Mouse (Mus musculus): Measurements from ENCODE around the gene Sntb2.

DNA sequence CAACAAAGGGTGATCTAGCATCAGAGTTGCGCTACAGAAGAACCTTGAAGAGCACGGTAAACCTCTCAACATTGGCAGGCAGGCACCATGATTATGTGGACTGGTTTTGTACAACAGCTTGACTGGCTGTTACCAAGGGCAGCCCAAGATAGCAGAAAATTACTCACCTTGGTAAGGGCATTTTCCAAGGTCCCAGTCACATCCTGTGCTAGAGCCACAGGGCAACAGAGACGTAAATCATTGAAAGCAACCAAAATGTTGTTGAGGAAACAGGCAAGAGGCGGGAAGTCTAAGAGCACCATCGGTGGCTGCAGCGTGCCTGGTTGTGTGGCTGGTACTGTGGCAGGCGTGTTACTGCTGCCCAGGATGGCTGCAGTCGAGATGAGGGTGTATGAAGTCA, 116.5 kb downstream of the Sntb2 start:
- TF ChIP-seq CTCF (IDR thresholded peaks at IDR 0.05; ENCODE audit: low read depth) (no peak), EP300 (optimal IDR thresholded peaks at IDR 0.05) (no peak)
